Mouse (Mus musculus) lung, embryonic 14.5 days (tissue): ENCODE data around the gene Ifna16. TPM values are rescaled to one million over a fixed set of nuclear protein-coding genes. Genes with fewer than 3 reads are reported as not detected.
A peak's percentile ranks its signal among the peaks of the same experiment; 100 is the strongest.

ENCODE experiments used
- ATAC-seq: fragments of 200-750 bp; cut with Nextera tagmentation; 2 replicates; pipeline ENCODE4 v1.8.0; 2017; ENCODE audit warnings: mild to moderate bottlenecking, moderate TSS enrichment, moderate library complexity; ENCODE audit not compliant: insufficient read depth
- DNase-seq: peaks from one replicate; pipeline ENCODE4 v3.0.0-alpha.2; 2015
- H3K27ac ChIP-seq: fragments of 300-500 bp; sonication (generic); 2 replicates; pipeline ENCODE4 v1.5.1; 2014; ENCODE audit warnings: low read depth, mild to moderate bottlenecking, moderate library complexity
- H3K27me3 ChIP-seq: fragments of 300-500 bp; sonication (generic); 2 replicates; pipeline ENCODE4 v1.6.1; 2014; ENCODE audit warnings: low read length, control low read depth; ENCODE audit not compliant: insufficient read depth
- H3K36me3 ChIP-seq: fragments of 300-500 bp; sonication (generic); 2 replicates; pipeline ENCODE4 v1.6.1; 2014; ENCODE audit warnings: control low read depth; ENCODE audit not compliant: insufficient read depth
- H3K4me1 ChIP-seq: fragments of 300-500 bp; sonication (generic); 2 replicates; pipeline ENCODE4 v1.6.1; 2014; ENCODE audit warnings: antibody characterized with exemption, control low read depth; ENCODE audit not compliant: insufficient read depth
- H3K4me2 ChIP-seq: fragments of 300-500 bp; sonication (generic); 2 replicates; pipeline ENCODE4 v1.6.1; 2014; ENCODE audit warnings: mild to moderate bottlenecking
- H3K4me3 ChIP-seq: fragments of 300-500 bp; sonication (generic); 2 replicates; pipeline ENCODE4 v1.5.1; 2014; ENCODE audit warnings: low read depth, low read length
- H3K9ac ChIP-seq: fragments of 300-500 bp; sonication (generic); 2 replicates; pipeline ENCODE4 v1.6.1; 2014
- H3K9me3 ChIP-seq: fragments of 300-500 bp; sonication (generic); 2 replicates; pipeline ENCODE4 v1.6.1; 2016; ENCODE audit warnings: low read depth, low read length, control low read depth
- CTCF ChIP-seq: IDR thresholded peaks from 2 replicates; pipeline ENCODE4 v1.5.1; 2016; ENCODE audit warnings: antibody characterized with exemption, low read depth
- WGBS: fragments of 180-500 bp; shearing (Covaris S2); extraction: QIAGEN DNeasy Blood & Tissue Kit; methylation state at CpG from one replicate; pipeline ENCODE4 v1.1.7; 2014; 5-methylcytosine and 5-hydroxymethylcytosine counted together
- polyA plus RNA-seq: library from polyadenylated mRNA; unstranded; fragments of >200 nt; fragmentation: Nextera tagmentation; extraction: Ambion mirVana; gene quantifications from 2 replicates; pipeline ENCODE4 v1.2.1, GENCODE M21; 2014

Ifna16 gene
- not detected in 2 replicates for polyA plus RNA-seq

- no peak for TF ChIP-seq CTCF
- DNase-seq, result no peak
- Histone ChIP-seq H3K36me3 (no peaks in the 10 kb centered on the region), H3K9me3 (no peaks in the 10 kb centered on the region), H3K27ac (no peak within 1 kb of the TSS), H3K9ac (no peak within 1 kb of the TSS), H3K4me2 (no peak within 1 kb of the TSS), H3K4me1 (no peaks in the 10 kb centered on the region), H3K27me3 (no peaks in the 10 kb centered on the region), H3K4me3 (no peak within 1 kb of the TSS)
- 81% methylated on average over 1 of the region's 1 CpGs for WGBS
- no peak for ATAC-seq
Measured at GRCm38 (mm10) chr4:88676824-88677223, at the start of gene Ifna16. TSS of gene Ifna16 (minus strand) at chr4:88676924.

- no peak overlapping the region for H3K9ac ChIP-seq
- H3K36me3 ChIP-seq, result peaks cover 20% of the 10 kb centered on the region
- no peak overlapping the region for H3K4me3 ChIP-seq
- H3K9me3 ChIP-seq, result no peaks in the 10 kb centered on the region
- no peaks in the 10 kb centered on the region for H3K27me3 ChIP-seq
- peak overlapping the region; percentile 86 for H3K4me2 ChIP-seq
- TF ChIP-seq CTCF, result no peak
- H3K4me1 ChIP-seq, result peaks cover 16% of the 10 kb centered on the region
- no peak for ATAC-seq
- DNase-seq, result peak; percentile 66
- 46% methylated on average over 8 of the region's 8 CpGs for WGBS
- peak overlapping the region; percentile 98 for H3K27ac ChIP-seq
Measured at GRCm38 (mm10) chr4:88723497-88724090, 46.9 kb upstream of the Ifna16 start.

GRCm38 (mm10) chr4:88721791-88722721 is 45.3 kb upstream of the Ifna16 start, which contains the start of the genes Gm26566 and Klhl9:
TSS of gene Gm26566 (plus strand) at chr4:88721805.
TSS of gene Klhl9 (minus strand) at chr4:88722465.
- peak within 1 kb of the TSS; percentile 98 for H3K27ac ChIP-seq
- H3K9ac ChIP-seq, result peak within 1 kb of the TSS; percentile 99
- H3K9me3 ChIP-seq, result no peaks in the 10 kb centered on the region
- H3K27me3 ChIP-seq, result no peaks in the 10 kb centered on the region
- H3K4me1 ChIP-seq, result peaks cover 16% of the 10 kb centered on the region
- peak within 1 kb of the TSS; percentile 93 for H3K4me3 ChIP-seq
- no peak for TF ChIP-seq CTCF
- peaks cover 29% of the 10 kb centered on the region for H3K36me3 ChIP-seq
- ATAC-seq, result peak; percentile 96
- under 1% methylated on average over 77 of the region's 82 CpGs for WGBS
- DNase-seq, result peak; percentile 98
- H3K4me2 ChIP-seq, result peak within 1 kb of the TSS; percentile 86

GRCm38 (mm10) chr4:88718715-88719114 is 42.0 kb upstream of the Ifna16 start:
- H3K9me3 ChIP-seq, result no peaks in the 10 kb centered on the region
- no peaks in the 10 kb centered on the region for H3K27me3 ChIP-seq
- peak overlapping the region; percentile 17 for H3K9ac ChIP-seq
- H3K4me2 ChIP-seq, result peak overlapping the region; percentile 68
- H3K4me1 ChIP-seq, result peaks cover 16% of the 10 kb centered on the region
- WGBS, result 31% methylated on average over 1 of the region's 1 CpGs
- H3K36me3 ChIP-seq, result peaks cover 50% of the 10 kb centered on the region
- peak overlapping the region; percentile 93 for H3K4me3 ChIP-seq
- ATAC-seq (no peak), DNase-seq (peak; percentile 39)
- TF ChIP-seq CTCF, result no peak
- no peak overlapping the region for H3K27ac ChIP-seq

- DNase-seq (peak; percentile 48), ATAC-seq (no peak)
- Histone ChIP-seq H3K36me3 (peaks cover 47% of the 10 kb centered on the region), H3K9ac (no peak overlapping the region), H3K27ac (no peak overlapping the region), H3K4me2 (no peak overlapping the region), H3K27me3 (no peaks in the 10 kb centered on the region), H3K4me3 (no peak overlapping the region), H3K9me3 (no peaks in the 10 kb centered on the region), H3K4me1 (peaks cover 6% of the 10 kb centered on the region)
- TF ChIP-seq CTCF, result no peak
Measured at GRCm38 (mm10) chr4:88715059-88715458, 38.3 kb upstream of the Ifna16 start.

- no peak overlapping the region for H3K27ac ChIP-seq
- 0 out of 2 replicates have a peak, but pooled peaks cover 4% of the 10 kb centered on the region for H3K4me1 ChIP-seq
- H3K4me3 ChIP-seq, result no peak overlapping the region
- H3K4me2 ChIP-seq, result no peak overlapping the region
- no peak for TF ChIP-seq CTCF
- H3K9me3 ChIP-seq, result no peaks in the 10 kb centered on the region
- peaks cover 42% of the 10 kb centered on the region for H3K36me3 ChIP-seq
- ATAC-seq, result no peak
- 74% methylated on average over 1 of the region's 1 CpGs for WGBS
- H3K9ac ChIP-seq, result no peak overlapping the region
- no peaks in the 10 kb centered on the region for H3K27me3 ChIP-seq
- DNase-seq, result no peak
Measured at GRCm38 (mm10) chr4:88714281-88714680, 37.6 kb upstream of the Ifna16 start.
